Mouse (Mus musculus) G1E (cell line): Measurements from ENCODE around the gene Pabpc1l.

Experiments
- CTCF ChIP-seq: IDR thresholded peaks from 2 replicates; pipeline ENCODE4 v1.5.1; 2012; ENCODE audit warnings: low read depth, low read length, inconsistent platforms, mixed read lengths
- GATA2 ChIP-seq: IDR thresholded peaks from 2 replicates; pipeline ENCODE4 v1.6.1; 2012; ENCODE audit warnings: low read depth, low read length, inconsistent platforms, borderline replicate concordance
- POLR2AphosphoS5 ChIP-seq: IDR thresholded peaks from 2 replicates; pipeline ENCODE4 v1.6.1; 2012; ENCODE audit warnings: low read depth, low read length, inconsistent platforms; ENCODE audit not compliant: insufficient replicate concordance
- TAL1 ChIP-seq: conservative IDR thresholded peaks from 2 replicates; pipeline ENCODE4 v1.6.1; 2012; ENCODE audit warnings: low read depth, low read length, inconsistent platforms, mixed read lengths

DNA sequence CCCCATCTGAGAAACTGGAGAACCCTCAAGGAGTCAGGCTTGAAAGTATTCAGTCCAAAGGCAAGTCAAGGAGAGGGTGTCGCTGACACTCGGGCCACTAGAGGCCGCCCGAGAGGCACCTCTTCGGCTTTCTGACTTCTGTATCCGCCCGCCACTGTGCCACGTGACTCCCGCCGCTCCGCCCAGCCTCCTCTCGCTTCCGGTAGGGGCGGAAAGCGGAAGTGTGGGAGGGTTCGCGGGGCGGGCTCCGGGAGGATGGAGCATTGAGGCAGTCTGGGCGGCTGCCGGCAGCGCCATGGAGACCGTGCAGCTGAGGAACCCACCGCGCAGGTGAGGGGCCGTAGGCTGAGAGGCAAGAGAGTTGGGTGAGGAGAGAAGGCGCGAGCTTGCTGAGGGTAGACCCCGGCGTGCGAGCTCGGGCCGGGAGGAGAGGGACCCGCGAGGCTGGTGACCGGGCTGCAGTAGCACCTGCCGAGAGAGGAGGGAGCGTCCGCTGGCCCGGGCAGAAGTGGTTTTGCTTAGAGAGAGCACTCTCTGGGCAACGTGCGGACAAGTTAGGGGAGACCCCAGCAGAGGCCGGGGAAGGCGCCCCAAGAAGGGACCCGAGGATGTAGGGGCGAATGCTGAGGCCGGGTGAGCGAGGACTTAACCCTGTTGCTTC is 48.8 kb downstream of the Pabpc1l start:
- peak; percentile 56; the same call in 1 of the 2 replicates for TF ChIP-seq CTCF
- no peak for TF ChIP-seq TAL1
- no peak for TF ChIP-seq GATA2
- TF ChIP-seq POLR2AphosphoS5: no peak
